Mouse (Mus musculus) forebrain, postnatal 0 days (tissue): ENCODE measurements around the gene Skap1. TPM values are rescaled to one million over a fixed set of nuclear protein-coding genes. Genes with fewer than 3 reads are reported as not detected.

Source experiments
- ATAC-seq: fragments of 200-750 bp; cut with Nextera tagmentation; 2 replicates; pipeline ENCODE4 v1.8.0; 2017; ENCODE audit warnings: mild to moderate bottlenecking, moderate library complexity
- DNase-seq: peaks from one replicate; pipeline ENCODE4 v3.0.0-alpha.2; 2015
- H3K27ac ChIP-seq: fragments of 300-500 bp; sonication (generic); 2 replicates; pipeline ENCODE4 v1.5.1; 2014; ENCODE audit warnings: low read depth, mild to moderate bottlenecking, antibody characterized with exemption, low read length, moderate library complexity, mixed read lengths
- H3K27me3 ChIP-seq: fragments of 300-500 bp; sonication (generic); 2 replicates; pipeline ENCODE4 v1.6.1; 2014; ENCODE audit warnings: mild to moderate bottlenecking, low read length, mixed read lengths; ENCODE audit not compliant: insufficient read depth
- H3K36me3 ChIP-seq: fragments of 300-500 bp; sonication (generic); 2 replicates; pipeline ENCODE4 v1.6.1; 2014; ENCODE audit warnings: mild to moderate bottlenecking, moderate library complexity; ENCODE audit not compliant: insufficient read depth
- H3K4me1 ChIP-seq: fragments of 300-500 bp; sonication (generic); 2 replicates; pipeline ENCODE4 v1.6.1; 2014; ENCODE audit warnings: antibody characterized with exemption; ENCODE audit not compliant: insufficient read depth
- H3K4me2 ChIP-seq: fragments of 300-500 bp; sonication (generic); 2 replicates; pipeline ENCODE4 v1.6.1; 2014; ENCODE audit warnings: low read depth, mild to moderate bottlenecking, moderate library complexity
- H3K4me3 ChIP-seq: fragments of 300-500 bp; sonication (generic); 2 replicates; pipeline ENCODE4 v1.5.1; 2014; ENCODE audit warnings: low read depth, low read length, mixed read lengths
- H3K9ac ChIP-seq: fragments of 300-500 bp; sonication (generic); 2 replicates; pipeline ENCODE4 v1.6.1; 2014; ENCODE audit warnings: mild to moderate bottlenecking
- H3K9me3 ChIP-seq: fragments of 300-500 bp; sonication (generic); 2 replicates; pipeline ENCODE4 v1.6.1; 2016; ENCODE audit warnings: low read length
- CTCF ChIP-seq: sonication (generic); IDR thresholded peaks from 2 replicates; pipeline ENCODE4 v1.5.1; 2016; ENCODE audit warnings: antibody characterized with exemption, control low read depth, low read depth
- WGBS: fragments of 180-500 bp; shearing (Covaris S2); extraction: QIAGEN DNeasy Blood & Tissue Kit; methylation state at CpG from one replicate; pipeline ENCODE4 v1.1.7; 2014; 5-methylcytosine and 5-hydroxymethylcytosine counted together
- polyA plus RNA-seq: library from polyadenylated mRNA; unstranded; fragments of >200 nt; fragmentation: Nextera tagmentation; extraction: Ambion mirVana; gene quantifications from 2 replicates; pipeline ENCODE4 v1.2.1, GENCODE M21; 2015
- total RNA-seq: library from RNA; depleted of rRNA; stranded (reverse); fragments of >200 nt; gene quantifications from 2 replicates; pipeline ENCODE4 v1.2.3, GENCODE M21; 2014

Skap1 gene
- total and polyA plus RNA-seq, 2 experiments from 2014 or later = 1.6 to 3.7 TPM

- Histone ChIP-seq H3K27ac (no peak overlapping the region), H3K27me3 (no peaks in the 10 kb centered on the region), H3K36me3 (no peaks in the 10 kb centered on the region), H3K9me3 (no peaks in the 10 kb centered on the region), H3K4me3 (no peak overlapping the region), H3K9ac (no peak overlapping the region), H3K4me2 (no peak overlapping the region), H3K4me1 (no peaks in the 10 kb centered on the region)
- no peak for ATAC-seq
- 80% methylated on average over 5 of the region's 5 CpGs for WGBS
- DNase-seq = no peak
- TF ChIP-seq CTCF = no peak
Measured at GRCm38 (mm10) chr11:96429891-96430290, 34.5 kb upstream of the Skap1 start.

GRCm38 (mm10) chr11:96431871-96432270 is 32.5 kb upstream of the Skap1 start:
- H3K4me3 ChIP-seq = no peak overlapping the region
- H3K4me1 ChIP-seq = no peaks in the 10 kb centered on the region
- H3K36me3 ChIP-seq = no peaks in the 10 kb centered on the region
- DNase-seq = no peak
- no peak for ATAC-seq
- no peak overlapping the region for H3K4me2 ChIP-seq
- H3K9ac ChIP-seq = no peak overlapping the region
- TF ChIP-seq CTCF = no peak
- H3K9me3 ChIP-seq = no peaks in the 10 kb centered on the region
- no peaks in the 10 kb centered on the region for H3K27me3 ChIP-seq
- 72% methylated on average over 9 of the region's 9 CpGs for WGBS
- no peak overlapping the region for H3K27ac ChIP-seq

- H3K9ac ChIP-seq = no peak overlapping the region
- H3K27me3 ChIP-seq = 0 out of 2 replicates have a peak, but pooled peaks cover 2% of the 10 kb centered on the region
- H3K36me3 ChIP-seq = no peaks in the 10 kb centered on the region
- H3K4me2 ChIP-seq = no peak overlapping the region
- H3K9me3 ChIP-seq = no peaks in the 10 kb centered on the region
- 76% methylated on average over 6 of the region's 6 CpGs for WGBS
- H3K4me1 ChIP-seq = no peaks in the 10 kb centered on the region
- TF ChIP-seq CTCF = no peak
- DNase-seq = no peak
- no peak for ATAC-seq
- no peak overlapping the region for H3K4me3 ChIP-seq
- H3K27ac ChIP-seq = no peak overlapping the region
Measured at GRCm38 (mm10) chr11:96434888-96435287, 29.5 kb upstream of the Skap1 start.

GRCm38 (mm10) chr11:96436525-96436924 is 27.9 kb upstream of the Skap1 start:
- H3K4me2 ChIP-seq = no peak overlapping the region
- H3K9ac ChIP-seq = no peak overlapping the region
- WGBS = 45% methylated on average over 7 of the region's 7 CpGs
- TF ChIP-seq CTCF = no peak
- 0 out of 2 replicates have a peak, but pooled peaks cover 2% of the 10 kb centered on the region for H3K27me3 ChIP-seq
- H3K36me3 ChIP-seq = no peaks in the 10 kb centered on the region
- no peaks in the 10 kb centered on the region for H3K4me1 ChIP-seq
- no peak overlapping the region for H3K4me3 ChIP-seq
- ATAC-seq (peak; percentile 47), DNase-seq (peak; percentile 49)
- no peak overlapping the region for H3K27ac ChIP-seq
- H3K9me3 ChIP-seq = no peaks in the 10 kb centered on the region

- Histone ChIP-seq H3K36me3 (no peaks in the 10 kb centered on the region), H3K27ac (no peak overlapping the region), H3K9me3 (no peaks in the 10 kb centered on the region), H3K9ac (no peak overlapping the region), H3K4me1 (no peaks in the 10 kb centered on the region), H3K4me2 (no peak overlapping the region), H3K27me3 (0 out of 2 replicates have a peak, but pooled peaks cover 2% of the 10 kb centered on the region), H3K4me3 (no peak overlapping the region)
- DNase-seq (peak; percentile 50), ATAC-seq (no peak)
- WGBS = 2% methylated on average over 7 of the region's 7 CpGs
- TF ChIP-seq CTCF = peak; percentile 78
Measured at GRCm38 (mm10) chr11:96438787-96439186, 25.6 kb upstream of the Skap1 start.

GRCm38 (mm10) chr11:96441546-96442185 is 22.7 kb upstream of the Skap1 start:
- Histone ChIP-seq H3K9ac (no peak overlapping the region), H3K4me1 (no peaks in the 10 kb centered on the region), H3K4me3 (no peak overlapping the region), H3K27ac (no peak overlapping the region), H3K4me2 (no peak overlapping the region), H3K9me3 (no peaks in the 10 kb centered on the region), H3K27me3 (0 out of 2 replicates have a peak, but pooled peaks cover 2% of the 10 kb centered on the region), H3K36me3 (no peaks in the 10 kb centered on the region)
- no peak for DNase-seq
- no peak for ATAC-seq
- TF ChIP-seq CTCF = no peak
- 42% methylated on average over 12 of the region's 12 CpGs for WGBS

GRCm38 (mm10) chr11:96442468-96442867 is 21.9 kb upstream of the Skap1 start:
- Histone ChIP-seq H3K27ac (no peak overlapping the region), H3K4me3 (no peak overlapping the region), H3K9ac (no peak overlapping the region), H3K36me3 (no peaks in the 10 kb centered on the region), H3K9me3 (no peaks in the 10 kb centered on the region), H3K4me2 (no peak overlapping the region), H3K27me3 (0 out of 2 replicates have a peak, but pooled peaks cover 2% of the 10 kb centered on the region), H3K4me1 (no peaks in the 10 kb centered on the region)
- DNase-seq (no peak), ATAC-seq (no peak)
- WGBS = 75% methylated on average over 5 of the region's 5 CpGs
- TF ChIP-seq CTCF = no peak
